Mouse (Mus musculus) kidney, postnatal 25 days (tissue): ENCODE results near the gene Nkx6-1.

ENCODE experiments used
- DNase-seq, 2 experiments: peaks; one replicate each; pipeline ENCODE4 v3.0.0; 2021; ENCODE audit warnings: mixed read lengths in 2 of 2

The Nkx6-1 gene

DNA sequence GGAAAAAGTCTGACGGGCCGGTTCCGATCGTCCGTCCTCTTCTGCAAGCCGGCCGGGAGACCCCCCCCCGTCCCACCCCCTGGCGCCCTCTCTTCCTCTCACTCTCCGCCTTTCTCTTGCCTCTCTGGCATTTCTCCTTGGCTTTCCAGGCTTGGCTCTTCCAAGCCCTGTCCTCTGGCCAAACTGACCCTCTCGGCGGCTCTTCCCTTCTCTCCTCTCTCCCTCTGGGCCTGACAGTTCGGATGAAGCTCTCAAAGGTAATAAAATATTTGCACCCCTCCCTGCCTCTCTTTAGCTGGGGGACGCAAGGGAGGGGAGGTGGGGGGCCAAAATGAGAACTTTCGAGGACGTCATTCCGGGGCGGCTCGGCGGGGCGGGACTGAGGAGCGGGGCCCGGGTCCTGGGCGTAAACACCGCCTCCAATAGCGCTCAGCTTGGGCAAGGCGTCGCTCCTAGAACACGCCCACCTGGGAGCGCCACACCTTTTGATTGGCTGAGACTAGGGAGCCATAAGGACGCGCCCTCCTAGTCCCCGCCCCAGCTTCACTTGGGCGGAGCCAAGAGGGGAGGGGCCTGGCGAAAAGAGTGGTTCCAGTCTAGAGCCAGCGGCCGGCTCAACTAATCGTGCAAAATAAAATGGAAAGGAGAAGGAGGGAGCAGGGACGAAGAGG is at the start of gene Nkx6-1:
TSS of gene Nkx6-1 (minus strand) at position 52 of the 671 bp plus-strand sequence.
- peak; percentile 66 to 83 for DNase-seq

DNA sequence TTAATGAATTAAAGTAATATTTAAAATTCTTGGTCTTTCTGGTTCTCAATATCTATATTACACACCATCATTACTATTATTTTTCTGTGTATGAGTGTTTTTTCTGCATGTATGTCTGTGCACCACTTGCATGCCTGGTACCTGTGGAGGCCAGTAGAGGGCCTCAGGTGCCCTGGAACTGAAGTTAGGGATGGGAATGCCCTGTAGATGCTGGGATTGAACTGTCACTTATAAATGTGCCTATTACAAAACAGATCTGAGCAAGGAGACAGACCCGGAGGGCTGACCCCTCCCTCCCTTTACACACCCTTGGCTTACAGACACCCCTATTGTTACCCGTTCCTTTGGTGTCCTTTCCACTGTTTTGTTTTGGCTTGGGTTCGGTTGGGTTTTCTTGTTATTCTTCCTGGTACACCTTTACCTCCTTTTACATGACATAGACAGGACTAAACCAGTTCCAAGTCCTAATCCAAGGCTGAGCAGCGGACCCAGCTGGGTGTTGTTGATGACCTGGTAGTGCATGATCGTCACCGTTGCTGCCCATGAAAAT is 48.3 kb upstream of the Nkx6-1 start:
- peak; percentile 43 to 67 for DNase-seq

DNA sequence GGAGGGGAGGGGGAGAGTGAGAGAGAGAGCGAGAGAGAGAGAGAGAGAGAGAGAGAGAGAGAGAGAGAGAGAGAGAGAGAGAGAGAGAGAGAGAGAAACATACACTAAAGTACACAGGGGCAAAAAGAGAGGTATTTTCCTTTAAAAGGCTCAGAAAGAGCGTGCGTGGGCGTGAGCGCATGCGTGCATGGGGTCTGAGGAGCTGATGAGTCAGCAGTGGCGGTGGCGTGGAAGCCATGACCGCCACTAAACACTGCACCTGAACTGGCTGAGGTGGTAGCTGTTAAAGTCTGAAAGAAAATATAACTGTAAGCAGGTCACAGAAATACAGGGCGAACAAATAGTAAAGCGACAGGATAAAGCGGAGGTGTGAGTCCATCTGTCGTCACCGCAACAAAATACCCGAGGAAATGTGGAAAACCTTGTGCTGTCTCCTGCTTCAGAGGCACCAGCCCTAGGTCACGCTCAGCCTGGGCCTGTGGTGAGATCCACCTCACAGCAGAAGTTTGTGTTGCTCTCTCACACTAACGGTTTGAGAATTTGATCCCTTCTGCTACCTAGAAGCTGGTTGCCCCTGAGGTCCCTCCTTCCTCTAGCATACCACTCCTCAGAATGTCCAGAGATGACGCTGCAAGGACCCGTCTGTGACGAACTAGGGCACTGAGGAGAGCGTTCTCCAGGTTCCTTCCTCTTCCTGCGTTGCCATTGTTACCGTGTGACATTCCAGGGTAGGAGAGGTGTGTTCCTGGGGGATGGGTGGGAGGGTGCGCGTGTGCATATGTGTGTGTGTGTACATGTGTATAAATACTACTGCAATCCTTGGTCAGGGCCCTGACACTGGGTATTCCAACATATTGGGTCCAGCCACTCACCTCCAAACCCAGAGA is 38.8 kb upstream of the Nkx6-1 start:
- DNase-seq, result no peak

DNA sequence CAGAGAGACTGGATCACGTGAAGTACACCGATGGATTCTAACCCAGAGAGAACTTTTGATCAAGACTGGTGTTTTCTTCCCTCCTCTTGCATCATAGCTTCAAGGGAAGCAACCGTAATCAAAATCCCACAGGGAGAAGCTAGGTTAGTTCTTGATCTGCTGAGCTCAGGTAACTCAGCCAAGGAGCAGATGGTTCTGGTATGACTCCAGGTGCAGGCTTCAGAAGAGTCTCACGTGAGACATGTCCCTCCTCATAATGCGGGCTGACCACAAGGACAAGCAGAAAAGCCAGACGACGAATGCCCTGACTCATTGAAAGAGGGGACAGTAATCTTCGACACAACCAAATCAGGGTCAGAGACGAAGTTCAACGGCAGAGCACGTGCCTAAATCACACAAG is 37.8 kb upstream of the Nkx6-1 start:
- no peak for DNase-seq

DNA sequence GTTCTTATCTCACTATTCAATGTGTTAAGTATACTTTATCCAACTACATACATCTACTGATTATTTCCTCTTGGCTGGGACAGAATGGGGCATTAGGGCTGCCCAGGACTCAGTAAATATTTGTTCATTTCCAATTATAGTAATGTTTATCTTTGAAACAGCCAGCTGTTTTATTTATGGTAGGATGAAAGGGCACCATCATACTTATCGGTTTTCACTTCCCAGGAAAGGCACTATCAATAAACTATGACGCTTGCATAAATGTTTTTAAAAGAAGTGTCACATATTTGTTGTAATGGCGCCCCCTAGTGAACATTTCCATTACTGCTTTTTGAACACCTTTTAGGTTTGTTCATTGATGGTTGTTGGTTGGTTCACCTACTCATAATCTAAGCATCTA is 35.8 kb upstream of the Nkx6-1 start:
- peak in 1 of 2 experiments; percentile 69 for DNase-seq

DNA sequence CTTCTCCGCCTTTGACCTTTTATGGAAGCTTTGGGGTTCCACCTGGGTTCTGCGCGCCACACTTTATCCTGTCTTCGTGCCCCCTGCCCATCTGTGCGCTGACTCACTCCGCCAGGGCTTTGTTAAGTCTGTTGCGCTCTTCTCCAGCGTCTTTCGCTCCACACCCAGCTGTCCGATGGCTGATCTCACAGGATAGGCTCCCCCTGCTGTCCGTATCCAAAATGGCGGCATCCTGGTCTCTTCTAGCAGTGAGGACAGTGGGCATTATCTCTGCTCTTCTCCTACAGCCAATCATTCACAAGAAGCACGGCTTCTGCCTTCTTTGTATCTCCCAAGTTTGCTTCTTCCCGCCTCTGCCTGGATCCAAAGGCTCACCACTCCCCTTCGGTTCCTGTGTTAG is 23.8 kb upstream of the Nkx6-1 start:
- DNase-seq, result peak in 1 of 2 experiments; percentile 32

DNA sequence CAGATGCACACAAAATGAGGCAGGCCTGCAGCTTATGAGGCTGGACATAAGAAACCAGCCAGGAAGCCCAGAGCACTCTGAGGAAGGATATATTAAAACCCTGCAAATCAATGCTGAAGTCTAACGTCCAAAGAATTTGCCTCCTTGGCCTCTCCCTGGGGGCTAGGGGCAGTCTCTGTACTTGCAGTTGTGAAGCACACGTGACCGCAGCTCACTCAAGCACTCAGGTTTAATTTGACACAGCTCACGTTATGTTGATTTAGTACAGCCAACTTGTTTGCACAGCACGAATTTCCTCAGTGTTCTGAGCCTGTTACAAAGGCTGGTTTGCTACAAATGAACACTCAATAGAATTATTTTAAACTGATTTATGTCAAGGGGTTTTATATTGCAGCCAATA is 18.5 kb upstream of the Nkx6-1 start:
- DNase-seq, result peak in 1 of 2 experiments; percentile 52

DNA sequence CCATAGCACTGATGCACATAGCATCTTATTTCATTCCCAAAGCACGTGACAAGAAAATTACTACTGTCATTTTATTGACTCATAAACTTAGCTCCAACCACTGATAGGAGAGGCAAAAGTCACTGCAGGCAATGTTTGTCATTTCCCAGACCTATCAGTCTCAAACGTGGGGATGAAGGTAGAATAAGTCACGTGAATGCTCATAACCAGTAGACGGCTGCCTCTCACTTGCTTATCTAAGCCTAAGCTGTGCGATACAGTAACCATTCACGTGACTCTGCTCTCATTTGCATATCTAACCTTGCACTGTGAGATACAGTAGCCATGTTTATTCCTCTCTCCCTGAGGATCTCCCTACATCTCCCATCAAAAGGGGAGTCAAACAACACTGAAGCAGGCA is 15.5 kb upstream of the Nkx6-1 start:
- DNase-seq, result no peak

DNA sequence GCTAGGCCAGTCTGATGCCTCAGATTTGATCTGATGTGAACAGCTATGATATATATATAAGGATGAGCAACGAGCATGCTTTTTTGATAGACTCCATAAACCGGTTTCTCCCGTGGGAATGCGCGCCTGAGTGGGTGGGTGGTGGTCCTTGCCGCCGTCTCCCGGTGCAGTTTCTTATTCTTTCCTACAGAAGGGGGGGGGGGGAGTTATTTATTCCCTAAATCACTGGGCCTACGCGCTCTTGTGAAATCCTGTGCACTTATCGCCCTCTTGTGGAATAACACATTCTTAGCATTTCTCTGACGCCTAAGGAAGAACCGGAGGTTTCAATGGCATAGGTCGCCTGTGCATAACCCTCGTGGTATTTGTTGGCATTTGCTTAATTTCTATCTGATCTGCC is 4.6 kb upstream of the Nkx6-1 start:
- no peak for DNase-seq

DNA sequence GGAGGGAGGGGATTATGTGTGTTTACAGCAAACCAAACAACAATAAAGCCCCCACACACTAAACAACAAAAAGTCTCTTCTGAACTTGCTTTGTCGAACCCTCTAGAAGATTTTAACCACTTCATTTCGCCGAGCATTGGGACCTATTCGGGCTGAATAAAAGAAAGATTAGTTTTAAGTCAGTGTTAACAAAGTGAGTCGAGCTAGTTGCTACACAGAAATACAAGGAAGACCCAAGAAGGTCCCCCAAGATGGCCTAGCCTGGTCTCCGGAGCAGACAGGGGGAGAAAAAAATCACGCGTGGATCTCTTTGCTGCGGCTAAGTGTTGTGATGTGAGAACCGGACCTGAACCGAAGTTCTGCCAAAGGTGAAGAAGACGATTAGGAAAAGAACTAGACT is 3.7 kb upstream of the Nkx6-1 start:
- DNase-seq, result no peak

DNA sequence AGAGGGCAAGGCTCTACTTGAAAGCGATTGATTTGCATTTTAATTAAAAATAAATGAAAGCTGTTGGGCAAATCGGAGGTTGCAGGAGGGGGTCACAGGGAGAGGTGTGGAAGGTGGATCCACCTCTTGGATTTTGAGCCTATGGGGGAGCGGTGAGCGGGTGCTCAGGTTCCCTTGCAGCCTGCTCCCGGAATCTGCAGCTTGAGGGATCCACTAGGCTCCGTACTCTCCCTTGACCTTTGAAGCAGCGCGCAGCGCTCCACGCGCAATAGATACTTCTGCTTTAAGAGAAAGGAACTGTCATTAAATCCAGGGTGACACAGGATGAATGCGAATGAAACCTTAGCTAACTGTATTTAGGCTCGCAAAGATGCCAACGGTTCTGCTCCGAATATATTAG is 3.2 kb upstream of the Nkx6-1 start:
- DNase-seq, result no peak

DNA sequence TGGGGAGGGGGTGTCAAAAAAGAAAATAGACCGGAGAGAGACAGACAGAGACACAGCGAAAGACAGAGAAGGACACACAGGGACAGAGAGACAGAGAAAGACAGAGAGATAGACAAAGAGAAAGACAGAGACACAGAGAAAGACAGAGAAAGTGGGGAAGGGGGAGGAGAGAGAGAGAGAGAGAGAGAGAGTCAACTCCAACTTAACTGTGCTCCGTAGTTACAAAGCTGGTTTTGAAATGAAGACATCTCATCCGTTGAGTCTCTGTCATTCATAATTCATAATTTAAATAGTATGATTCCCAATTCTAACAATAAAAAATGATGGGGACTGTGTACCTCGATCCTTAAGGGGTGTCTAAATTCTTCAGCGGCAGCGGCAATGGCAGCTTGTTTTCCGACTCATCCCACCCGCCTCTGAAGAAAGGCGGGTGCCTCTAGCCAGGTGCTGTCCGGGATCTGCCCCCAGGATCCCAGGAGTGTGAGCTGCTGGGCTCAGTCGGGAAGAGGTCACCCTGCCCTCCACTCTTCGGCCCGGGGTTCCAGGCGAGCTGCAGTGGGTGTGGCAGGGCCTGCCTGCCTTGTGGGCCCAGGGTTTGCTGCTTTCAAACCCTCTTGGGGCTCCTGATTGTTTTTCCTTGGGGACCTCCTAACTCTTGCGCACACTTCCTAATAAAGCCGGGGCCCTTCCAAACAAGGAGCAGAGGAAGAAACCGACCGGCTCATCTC is 2.6 kb upstream of the Nkx6-1 start:
- DNase-seq, result no peak

DNA sequence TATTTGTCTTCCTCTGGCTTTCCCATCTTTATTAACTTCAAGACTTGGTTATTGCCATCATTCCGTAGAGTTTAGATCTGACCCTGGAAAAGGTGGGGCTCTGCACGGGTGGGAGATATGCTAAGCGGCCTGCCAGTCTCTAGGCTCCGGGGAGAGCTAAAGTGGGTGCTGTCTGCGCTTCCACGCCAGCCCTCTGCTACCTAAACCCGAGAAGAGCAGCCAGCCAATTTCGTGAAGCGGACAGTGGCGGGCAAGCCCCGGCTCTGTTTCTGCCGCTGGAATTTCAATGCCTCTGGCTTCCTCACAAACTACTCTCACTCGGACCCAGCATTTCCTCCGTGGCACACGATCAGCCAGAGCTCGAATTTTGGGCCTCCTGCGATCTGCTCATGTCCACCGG is 1.9 kb upstream of the Nkx6-1 start:
- DNase-seq, result no peak

DNA sequence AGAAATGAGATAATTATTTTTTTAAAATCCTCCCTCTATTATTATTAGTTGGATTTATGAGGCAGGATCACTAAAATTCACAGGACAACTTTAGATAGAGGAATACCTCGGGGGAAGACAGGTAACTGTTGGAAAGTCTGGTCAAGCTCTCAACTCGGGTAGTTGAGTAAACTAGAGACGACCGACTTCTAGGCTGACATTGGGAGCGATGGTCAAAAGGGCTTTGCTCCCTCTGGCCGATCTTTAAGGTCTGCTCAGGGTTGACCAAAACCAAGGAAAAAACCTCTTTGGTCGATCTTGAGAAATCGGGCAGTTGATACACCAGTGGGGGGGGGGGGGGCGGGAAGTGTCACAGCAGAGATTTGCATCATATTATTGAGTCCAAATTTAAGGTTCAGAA is 1.3 kb upstream of the Nkx6-1 start:
- no peak for DNase-seq

DNA sequence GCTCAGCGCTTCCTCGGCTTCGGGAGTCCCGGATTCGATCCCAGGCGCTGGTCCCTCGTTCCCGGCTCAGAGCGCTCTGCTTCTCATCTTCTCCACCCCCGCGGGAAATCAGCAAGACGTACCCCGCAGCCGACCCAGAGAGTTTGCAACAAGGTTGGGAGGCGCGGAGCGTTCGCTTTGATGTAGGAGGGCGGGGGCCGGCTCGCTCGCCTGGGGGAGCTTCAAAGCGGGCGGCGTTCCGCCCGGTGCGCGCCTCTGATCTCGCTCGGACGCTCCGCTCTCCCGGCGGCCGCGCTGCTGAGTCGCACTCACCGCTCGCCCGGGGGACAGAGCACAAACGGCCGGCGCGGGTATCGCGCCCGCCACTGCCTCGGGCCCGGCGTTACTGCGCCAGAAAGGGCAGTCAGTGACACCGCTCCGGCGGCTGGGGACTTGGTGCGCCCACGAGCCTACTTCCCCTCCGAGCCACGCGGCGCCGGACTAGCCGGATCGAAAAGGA is 324 bp downstream of the Nkx6-1 start:
- DNase-seq, result no peak

DNA sequence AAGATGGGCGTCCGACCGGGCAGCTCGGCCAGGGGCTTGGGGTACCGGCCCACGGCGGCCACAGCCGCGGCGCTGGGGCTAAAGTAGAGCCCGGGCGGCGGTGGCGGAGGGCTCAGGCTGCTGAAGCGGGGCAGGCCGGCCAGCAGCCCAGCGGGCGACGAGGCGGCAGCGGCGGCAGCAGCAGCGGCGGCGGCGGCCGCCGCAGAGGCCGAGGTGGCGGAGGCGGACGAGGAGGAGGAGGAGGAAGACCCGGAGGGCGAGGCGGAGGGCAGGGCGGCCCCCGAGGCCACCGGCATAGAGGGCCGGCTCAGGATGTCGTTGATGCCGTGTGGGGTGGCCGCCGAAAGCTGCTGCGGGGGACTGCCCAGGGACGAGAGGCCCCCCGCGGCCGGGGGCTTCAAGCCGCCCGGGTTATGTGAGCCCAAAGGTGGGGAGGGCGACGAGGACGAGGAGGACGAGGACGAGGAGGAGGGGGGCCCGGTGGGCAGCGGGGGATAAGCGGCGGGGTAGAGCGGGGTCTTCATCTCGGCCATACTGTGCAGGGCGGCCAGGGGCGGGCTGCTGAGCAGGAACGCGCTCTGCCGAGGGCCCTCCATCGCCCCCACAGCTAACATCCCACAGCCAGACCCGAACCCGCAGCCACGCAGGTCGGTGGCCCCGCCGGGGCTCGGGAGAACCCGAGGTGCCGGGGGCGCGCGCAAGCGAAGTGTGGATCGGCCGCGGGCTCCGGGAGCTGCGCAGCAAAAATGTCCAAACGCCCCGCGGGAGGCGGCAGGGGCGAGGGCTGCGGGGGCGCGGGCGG is 974 bp downstream of the Nkx6-1 start:
- DNase-seq, result no peak

DNA sequence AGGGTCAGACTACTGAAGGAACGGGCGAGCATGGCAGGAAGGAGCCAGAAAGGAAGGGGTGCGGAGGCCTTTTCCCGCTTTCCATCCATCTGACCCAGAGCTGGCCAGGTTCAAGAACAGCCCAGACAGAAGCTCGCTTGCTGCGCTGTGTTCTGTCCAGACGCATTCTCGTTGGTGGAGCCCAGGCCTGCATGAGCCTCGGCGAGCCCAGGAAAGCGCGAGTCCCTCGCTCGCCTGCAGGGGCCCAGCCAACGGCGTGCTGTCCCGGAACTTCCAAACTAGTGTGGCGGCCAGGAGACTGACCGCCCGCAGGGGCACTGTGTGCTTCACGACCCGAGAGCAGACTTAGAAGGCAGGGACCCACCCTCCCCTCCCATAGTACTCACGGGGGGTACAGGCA is 1.6 kb downstream of the Nkx6-1 start:
- peak in 1 of 2 experiments; percentile 53 for DNase-seq

DNA sequence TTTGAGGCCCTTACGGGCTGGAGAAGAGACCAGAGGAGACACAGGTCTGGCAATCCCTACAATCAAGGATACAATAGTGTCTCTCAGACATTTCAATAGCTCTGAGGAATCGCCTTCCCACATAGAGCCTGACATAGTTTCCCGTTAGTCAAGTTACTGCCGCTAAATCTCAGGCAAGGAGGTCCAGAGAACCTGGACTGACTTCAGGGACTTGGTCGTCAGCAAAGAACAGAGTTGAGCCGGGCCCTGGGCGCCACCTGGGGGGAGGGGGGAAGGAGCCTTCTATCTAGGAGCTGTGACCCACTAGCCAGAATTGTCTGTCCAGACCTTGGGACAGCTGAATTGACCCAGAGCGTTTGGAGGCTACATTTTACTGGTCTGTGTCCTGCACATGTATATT is 2.3 kb downstream of the Nkx6-1 start:
- no peak for DNase-seq

DNA sequence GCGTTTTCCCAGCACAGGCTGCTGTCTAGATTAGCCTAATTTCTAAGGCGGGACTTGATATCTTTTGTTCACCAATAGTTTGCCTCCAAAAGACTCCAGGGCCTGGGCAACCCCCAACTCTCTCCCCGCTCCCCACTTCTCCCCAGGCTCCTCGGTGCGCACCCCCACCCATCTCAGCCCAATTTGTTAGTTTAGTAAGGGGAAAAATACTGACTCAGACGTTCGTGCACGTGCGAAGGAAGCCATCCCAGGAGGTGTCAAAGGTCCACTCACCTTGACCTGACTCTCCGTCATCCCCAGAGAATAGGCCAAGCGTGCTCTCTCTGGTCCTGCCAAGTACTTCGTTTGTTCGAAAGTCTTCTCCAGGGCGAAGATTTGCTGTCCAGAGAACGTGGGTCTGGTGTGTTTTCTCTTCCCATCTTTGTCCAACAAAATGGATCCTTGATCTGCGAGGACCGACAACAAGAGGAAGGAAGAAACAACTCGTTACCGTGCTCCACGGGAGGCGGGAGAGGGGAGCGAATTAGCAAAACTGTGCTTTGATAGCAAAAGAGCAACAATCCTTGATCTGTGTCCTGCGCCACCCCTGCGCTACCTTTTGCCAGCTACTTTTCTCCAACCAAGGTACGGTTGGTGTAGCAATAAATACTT is 3.1 kb downstream of the Nkx6-1 start:
- DNase-seq, result no peak

DNA sequence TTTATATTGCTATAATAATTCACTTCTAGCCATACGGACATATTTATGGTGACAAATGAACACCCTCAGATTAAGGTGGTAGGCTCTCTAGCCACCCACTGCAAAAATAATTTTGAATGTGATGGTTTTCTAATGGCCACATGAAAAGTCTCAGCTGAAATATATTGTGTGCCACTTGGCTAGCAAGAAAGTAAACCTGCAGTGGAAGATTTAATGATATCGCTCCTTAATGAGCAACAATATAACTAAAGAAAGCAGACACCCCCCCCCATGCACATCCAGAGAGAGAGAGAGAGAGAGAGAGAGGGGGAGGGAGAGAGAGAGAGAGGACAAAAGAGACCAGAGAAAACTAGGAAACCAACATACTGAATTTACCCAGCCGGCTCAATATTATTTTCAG is 4.1 kb downstream of the Nkx6-1 start:
- DNase-seq, result no peak

DNA sequence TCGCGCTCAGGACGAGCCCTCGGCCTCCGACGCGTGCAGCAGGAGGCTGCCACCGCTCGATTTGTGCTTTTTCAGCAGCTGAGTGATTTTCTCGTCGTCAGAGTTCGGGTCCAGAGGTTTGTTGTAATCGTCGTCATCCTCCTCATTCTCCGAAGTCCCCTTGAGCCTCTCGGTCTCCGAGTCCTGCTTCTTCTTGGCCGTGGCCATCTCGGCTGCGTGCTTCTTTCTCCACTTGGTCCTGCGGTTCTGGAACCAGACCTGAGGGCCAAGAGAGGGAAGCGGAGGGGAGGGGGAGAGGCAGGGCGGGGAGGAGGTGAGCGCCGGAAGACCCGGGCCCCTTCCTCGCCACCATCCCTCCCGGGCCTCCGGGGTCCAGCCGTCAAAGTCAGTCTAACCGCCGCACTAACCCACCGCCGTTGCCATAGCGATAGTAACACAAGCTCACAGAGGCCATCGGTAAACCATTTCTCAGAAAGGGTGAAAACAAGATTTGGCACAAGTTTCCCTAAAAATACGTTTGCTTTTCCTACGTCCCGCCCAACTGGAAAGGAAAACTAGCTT is 5.3 kb downstream of the Nkx6-1 start:
- no peak for DNase-seq

DNA sequence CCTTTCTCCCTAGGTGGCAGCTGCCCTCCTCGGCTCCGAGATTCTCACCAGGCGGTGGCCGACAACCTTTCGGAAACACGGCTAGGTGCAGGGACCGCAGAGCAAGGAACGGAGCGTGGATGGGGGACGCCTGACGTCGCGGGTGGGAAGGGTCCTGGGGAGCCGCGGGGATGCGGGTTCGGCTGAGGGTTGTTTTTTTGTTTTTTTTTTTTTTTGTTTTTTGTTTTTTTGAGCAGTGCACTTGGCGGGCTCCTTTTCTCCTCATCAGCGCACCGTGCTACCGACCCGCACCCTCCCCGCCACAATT is 5.9 kb downstream of the Nkx6-1 start:
- no peak for DNase-seq
